Mouse (Mus musculus) cerebral cortex, adult 2 months (tissue): ENCODE results near the gene Nudt1.

Experiments
- WGBS: fragments of 180-500 bp; shearing (Covaris S2); methylation state at CpG from one replicate; pipeline ENCODE4 v1.1.7; 2018; 5-methylcytosine and 5-hydroxymethylcytosine counted together

Nudt1 gene

DNA sequence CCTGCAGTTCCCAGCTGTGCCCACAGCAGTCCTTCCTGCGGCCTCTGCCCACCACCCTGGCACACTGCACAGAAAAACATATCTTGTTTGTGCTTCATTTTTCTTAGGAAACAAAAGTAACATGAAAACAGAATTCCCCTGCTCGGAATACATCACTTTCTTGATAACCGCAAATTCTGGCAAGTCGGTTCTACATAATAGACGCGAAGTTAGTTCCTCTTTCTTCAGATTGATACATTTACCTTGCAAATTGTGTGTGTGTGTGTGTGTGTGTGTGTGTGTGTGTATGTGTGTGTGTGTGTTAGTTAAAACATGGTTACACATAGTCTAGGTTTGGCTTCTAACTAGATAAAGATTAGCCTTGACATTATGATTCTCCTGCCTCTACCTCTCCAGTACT, 61.2 kb downstream of the Nudt1 start:
- 93% methylated on average over 6 of the region's 6 CpGs for WGBS

DNA sequence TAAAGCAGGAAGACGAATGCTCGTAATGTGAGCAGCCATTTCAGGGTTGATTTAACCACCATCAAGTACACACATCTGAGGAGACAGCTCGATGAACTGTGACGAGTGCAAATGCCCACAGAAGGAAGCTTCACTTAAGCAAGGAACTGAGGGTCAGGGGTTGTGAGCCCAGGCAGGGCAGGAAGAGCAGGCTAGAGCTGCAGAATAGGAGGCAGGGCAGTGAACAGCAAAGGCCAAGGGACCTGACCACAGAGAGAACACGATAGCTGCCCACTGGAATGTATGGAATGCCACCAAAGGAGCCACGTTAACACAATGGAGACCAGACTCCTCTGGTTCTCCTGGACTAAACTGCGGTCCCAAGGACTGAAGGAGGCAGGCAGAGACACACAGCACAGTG, 62.1 kb downstream of the Nudt1 start:
- WGBS, result 66% methylated on average over 7 of the region's 7 CpGs

DNA sequence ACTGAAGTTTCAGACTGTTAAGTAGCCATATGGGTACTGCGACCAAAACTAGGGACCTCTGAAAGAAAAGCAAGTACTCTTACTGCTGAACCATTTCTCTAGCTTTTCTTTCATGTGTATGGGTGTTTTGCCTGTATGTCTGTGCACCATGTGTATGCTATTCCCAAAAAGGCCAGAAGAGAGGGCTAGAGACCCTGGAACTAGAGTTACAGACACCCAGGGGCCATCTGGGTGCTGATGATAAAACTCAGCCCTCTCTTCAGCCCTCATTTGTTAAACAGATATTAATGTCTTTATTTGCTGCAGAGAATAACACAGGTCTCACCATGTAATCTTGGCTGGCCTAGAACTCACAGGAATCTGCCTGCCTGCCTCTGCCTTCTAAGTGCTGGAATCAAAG, 63.0 kb downstream of the Nudt1 start:
- 97% methylated on average over 1 of the region's 1 CpGs for WGBS

DNA sequence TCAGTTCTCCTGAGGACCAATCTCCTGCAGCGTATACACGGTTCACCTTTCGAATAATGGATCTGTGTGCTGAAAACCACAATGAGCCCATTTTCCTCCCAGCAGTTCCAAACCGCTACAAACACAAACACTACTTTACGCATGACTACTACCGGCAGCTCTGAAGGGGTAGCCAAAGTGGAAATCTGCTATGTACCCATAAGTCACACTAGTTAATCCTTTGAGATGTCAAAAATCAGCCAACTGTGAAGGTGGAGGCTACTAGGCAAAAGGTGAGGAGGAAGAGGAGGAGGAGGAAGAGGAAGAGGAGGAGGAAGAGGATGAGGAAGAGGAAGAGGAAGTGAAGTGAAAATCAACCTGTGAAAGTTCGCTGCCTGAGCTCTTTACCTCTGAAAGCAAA, 65.8 kb downstream of the Nudt1 start:
- WGBS, result 85% methylated on average over 7 of the region's 7 CpGs
